Mouse (Mus musculus): ENCODE data around the gene Tcte1. TPM values are rescaled to one million over a fixed set of nuclear protein-coding genes. Genes with fewer than 3 reads are reported as not detected.
A peak's percentile ranks its signal among the peaks of the same experiment; 100 is the strongest.

Gene Tcte1
- polyA plus RNA-seq, 1 experiment from 2014 or later, result 1.4 TPM

- Histone ChIP-seq H3K27ac (no peak overlapping the region), H3K9me3 (no peaks in the 10 kb centered on the region), H3K4me3 (no peak overlapping the region), H3K9ac (no peak overlapping the region), H3K4me1 (no peaks in the 10 kb centered on the region), H3K27me3 (peaks cover 72% of the 10 kb centered on the region), H3K36me3 (no peaks in the 10 kb centered on the region), H3K4me2 (replicated peaks) (no peak overlapping the region)
- ATAC-seq (ENCODE audit: insufficient number of reproducible peaks, insufficient read depth, low FRiP score, low TSS enrichment), result no peak
- 56% methylated on average over 4 of the region's 4 CpGs for WGBS
Observed at GRCm38 (mm10) chr17:45538394-45538793, 15.2 kb downstream of the Tcte1 start.

- no peak for ATAC-seq (ENCODE audit: insufficient number of reproducible peaks, insufficient read depth, low FRiP score, low TSS enrichment)
- H3K27ac ChIP-seq, result no peak overlapping the region
- no peak overlapping the region for H3K4me3 ChIP-seq
- no peak overlapping the region for H3K4me2 ChIP-seq (replicated peaks)
- H3K4me1 ChIP-seq, result peaks cover 7% of the 10 kb centered on the region
- H3K9me3 ChIP-seq, result no peaks in the 10 kb centered on the region
- 79% methylated on average over 21 of the region's 21 CpGs for WGBS
- no peaks in the 10 kb centered on the region; the same call in 1 of the 2 replicates for H3K36me3 ChIP-seq
- H3K9ac ChIP-seq, result no peak overlapping the region
- peaks cover 76% of the 10 kb centered on the region for H3K27me3 ChIP-seq
Observed at GRCm38 (mm10) chr17:45539664-45540063, 16.4 kb downstream of the Tcte1 start.

- no peak overlapping the region for H3K4me2 ChIP-seq (replicated peaks)
- H3K27me3 ChIP-seq, result peaks cover 80% of the 10 kb centered on the region
- ATAC-seq (ENCODE audit: insufficient number of reproducible peaks, insufficient read depth, low FRiP score, low TSS enrichment), result no peak
- H3K9ac ChIP-seq, result no peak overlapping the region
- H3K27ac ChIP-seq, result no peak overlapping the region
- H3K9me3 ChIP-seq, result no peaks in the 10 kb centered on the region
- WGBS, result 38% methylated on average over 6 of the region's 6 CpGs
- H3K4me1 ChIP-seq, result peaks cover 21% of the 10 kb centered on the region
- H3K4me3 ChIP-seq, result no peak overlapping the region
- peaks cover 8% of the 10 kb centered on the region for H3K36me3 ChIP-seq
Observed at GRCm38 (mm10) chr17:45542129-45542528, 18.9 kb downstream of the Tcte1 start.

DNA sequence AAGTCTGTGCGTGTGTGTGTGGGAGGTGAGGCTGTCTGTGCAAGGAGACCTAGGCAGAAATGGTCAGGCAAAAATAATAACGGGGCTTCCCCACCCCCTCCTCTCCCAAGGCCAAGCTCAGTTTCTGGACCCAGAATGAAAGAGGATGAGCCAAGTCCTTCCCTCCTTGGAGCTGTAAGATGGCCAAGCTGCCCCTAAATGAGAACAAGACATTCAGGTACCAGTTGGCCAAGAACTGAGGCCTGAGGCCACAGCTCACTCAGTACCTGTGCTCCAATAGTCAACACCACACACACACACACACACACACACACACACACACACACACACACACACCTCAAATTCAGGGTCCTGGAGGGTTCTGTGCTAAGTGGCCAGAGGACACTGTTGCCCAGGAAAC lies 19.5 kb downstream of the Tcte1 start:
- Histone ChIP-seq H3K36me3 (peaks cover 8% of the 10 kb centered on the region), H3K4me2 (replicated peaks) (no peak overlapping the region), H3K4me3 (no peak overlapping the region), H3K27me3 (peaks cover 86% of the 10 kb centered on the region), H3K27ac (no peak overlapping the region), H3K9me3 (no peaks in the 10 kb centered on the region), H3K4me1 (peaks cover 21% of the 10 kb centered on the region), H3K9ac (no peak overlapping the region)
- 73% methylated on average over 2 of the region's 2 CpGs for WGBS
- no peak for ATAC-seq (ENCODE audit: insufficient number of reproducible peaks, insufficient read depth, low FRiP score, low TSS enrichment)

- Histone ChIP-seq H3K36me3 (peaks cover 8% of the 10 kb centered on the region), H3K9ac (no peak overlapping the region), H3K4me2 (replicated peaks) (no peak overlapping the region), H3K4me3 (no peak overlapping the region), H3K27ac (no peak overlapping the region), H3K9me3 (no peaks in the 10 kb centered on the region), H3K27me3 (peaks cover 90% of the 10 kb centered on the region), H3K4me1 (peaks cover 21% of the 10 kb centered on the region)
- 19% methylated on average over 1 of the region's 1 CpGs for WGBS
- ATAC-seq (ENCODE audit: insufficient number of reproducible peaks, insufficient read depth, low FRiP score, low TSS enrichment), result no peak
Observed at GRCm38 (mm10) chr17:45543115-45543514, 19.9 kb downstream of the Tcte1 start.

DNA sequence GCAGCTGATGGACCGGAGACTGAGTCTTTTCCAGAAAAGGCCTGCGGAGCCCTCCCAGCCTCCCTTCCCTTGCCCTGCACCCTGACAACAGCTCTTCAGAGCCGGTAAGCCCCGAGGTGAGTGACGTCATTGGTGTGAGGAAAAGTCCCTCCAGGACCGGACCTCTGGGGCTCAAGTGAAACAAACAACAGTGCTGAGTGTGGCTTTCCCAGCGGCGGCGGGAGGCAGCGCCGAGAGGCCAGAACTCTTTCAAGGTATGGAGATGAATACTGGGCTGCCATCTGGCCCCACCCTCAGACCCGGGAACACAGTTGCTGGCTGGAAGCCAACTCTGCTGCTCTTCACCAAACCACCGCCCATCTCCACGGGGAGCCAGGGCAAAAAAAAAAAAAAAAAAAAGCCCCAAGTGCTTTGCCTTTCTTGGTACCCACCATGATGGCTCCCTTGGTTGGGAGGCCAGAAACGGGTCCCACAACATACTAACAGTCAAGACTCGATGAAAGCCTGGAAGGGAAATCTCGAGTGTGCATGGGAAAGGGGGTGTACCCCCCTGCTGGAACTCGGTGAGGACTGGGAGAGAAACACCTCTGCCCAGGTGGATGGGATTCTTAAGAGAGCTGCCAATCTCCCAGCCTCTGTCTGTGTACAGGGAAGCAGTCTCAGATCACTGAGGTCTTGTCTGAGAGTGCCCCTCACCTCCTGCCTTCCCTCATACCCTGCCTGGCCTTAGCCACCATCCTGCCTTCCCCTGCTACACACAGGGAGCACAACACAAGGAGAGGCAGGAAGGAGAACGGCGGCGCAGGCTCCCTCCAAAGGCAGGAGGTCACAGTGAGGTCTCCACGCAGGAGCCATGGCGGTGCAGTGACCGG lies 21.0 kb downstream of the Tcte1 start:
- Histone ChIP-seq H3K27me3 (peaks cover 85% of the 10 kb centered on the region), H3K9ac (0 out of 2 replicates have a peak overlapping the region, but pooled peaks have one; percentile 24), H3K4me2 (replicated peaks) (peak overlapping the region; percentile 33), H3K4me3 (peak overlapping the region; percentile 19), H3K27ac (no peak overlapping the region), H3K36me3 (peaks cover 8% of the 10 kb centered on the region), H3K9me3 (no peaks in the 10 kb centered on the region), H3K4me1 (peaks cover 29% of the 10 kb centered on the region)
- no peak for ATAC-seq (ENCODE audit: insufficient number of reproducible peaks, insufficient read depth, low FRiP score, low TSS enrichment)
- WGBS, result 6% methylated on average over 24 of the region's 24 CpGs

- Histone ChIP-seq H3K9me3 (no peaks in the 10 kb centered on the region), H3K4me1 (peaks cover 29% of the 10 kb centered on the region), H3K4me2 (replicated peaks) (peak overlapping the region; percentile 33), H3K36me3 (peaks cover 8% of the 10 kb centered on the region), H3K4me3 (peak overlapping the region; percentile 19), H3K27ac (no peak overlapping the region), H3K9ac (0 out of 2 replicates have a peak overlapping the region, but pooled peaks have one; percentile 24), H3K27me3 (peaks cover 79% of the 10 kb centered on the region)
- 10% methylated on average over 46 of the region's 46 CpGs for WGBS
- no peak for ATAC-seq (ENCODE audit: insufficient number of reproducible peaks, insufficient read depth, low FRiP score, low TSS enrichment)
Observed at GRCm38 (mm10) chr17:45544873-45545277, 21.6 kb downstream of the Tcte1 start.

DNA sequence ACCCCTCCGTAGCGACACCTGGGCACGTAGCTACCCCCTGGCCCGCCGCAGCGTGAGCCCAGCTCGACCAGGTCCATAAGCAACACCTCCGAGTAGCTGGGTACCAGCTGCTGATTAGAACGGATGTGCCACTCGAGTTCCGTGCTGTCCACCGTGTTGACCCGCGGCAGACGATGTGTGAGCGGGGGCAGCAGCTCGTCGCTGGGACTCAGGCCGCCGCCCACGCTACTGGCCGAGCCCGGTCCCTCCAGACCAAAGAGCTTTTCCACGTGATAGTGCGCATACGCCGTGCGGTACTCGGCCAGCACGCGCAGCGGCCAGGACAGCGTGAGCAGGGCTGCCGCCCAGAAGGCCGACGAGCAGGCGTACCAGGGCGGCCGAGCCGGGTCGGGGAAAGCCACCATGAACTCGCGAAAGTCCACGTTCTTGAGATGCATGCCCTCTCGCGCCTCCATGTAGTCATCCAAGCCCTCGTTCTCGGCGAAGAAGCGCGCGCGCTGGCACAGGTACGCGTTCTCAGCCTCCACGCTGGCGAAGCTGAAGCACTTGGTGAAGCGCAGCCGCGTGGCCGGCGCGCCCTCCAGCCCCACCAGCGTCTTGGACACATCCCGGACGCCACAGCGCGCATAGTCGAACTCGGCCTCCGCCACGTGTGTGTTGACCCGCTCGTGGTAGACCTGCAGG lies 22.2 kb downstream of the Tcte1 start:
- Histone ChIP-seq H3K4me2 (replicated peaks) (peak overlapping the region; percentile 33), H3K9me3 (no peaks in the 10 kb centered on the region), H3K27ac (no peak overlapping the region), H3K27me3 (peaks cover 74% of the 10 kb centered on the region), H3K9ac (peak overlapping the region; percentile 24; the same call in 1 of the 2 replicates), H3K36me3 (peaks cover 8% of the 10 kb centered on the region), H3K4me1 (peaks cover 34% of the 10 kb centered on the region), H3K4me3 (peak overlapping the region; percentile 19)
- no peak for ATAC-seq (ENCODE audit: insufficient number of reproducible peaks, insufficient read depth, low FRiP score, low TSS enrichment)
- 8% methylated on average over 74 of the region's 74 CpGs for WGBS

- Histone ChIP-seq H3K4me1 (peaks cover 34% of the 10 kb centered on the region), H3K27me3 (peaks cover 65% of the 10 kb centered on the region), H3K27ac (no peak overlapping the region), H3K9me3 (no peaks in the 10 kb centered on the region), H3K4me3 (0 out of 2 replicates have a peak overlapping the region, but pooled peaks have one; percentile 6), H3K4me2 (replicated peaks) (no peak overlapping the region), H3K9ac (no peak overlapping the region), H3K36me3 (peaks cover 8% of the 10 kb centered on the region)
- ATAC-seq (ENCODE audit: insufficient number of reproducible peaks, insufficient read depth, low FRiP score, low TSS enrichment), result no peak
- WGBS, result 66% methylated on average over 16 of the region's 16 CpGs
Observed at GRCm38 (mm10) chr17:45546941-45547340, 23.7 kb downstream of the Tcte1 start.

- Histone ChIP-seq H3K9ac (no peak overlapping the region), H3K27me3 (peaks cover 59% of the 10 kb centered on the region), H3K4me3 (peak overlapping the region; percentile 79; the same call in 1 of the 2 replicates), H3K9me3 (no peaks in the 10 kb centered on the region), H3K4me1 (peaks cover 34% of the 10 kb centered on the region), H3K4me2 (replicated peaks) (peak overlapping the region; percentile 72), H3K36me3 (peaks cover 8% of the 10 kb centered on the region), H3K27ac (no peak overlapping the region)
- 79% methylated on average over 5 of the region's 5 CpGs for WGBS
- ATAC-seq (ENCODE audit: insufficient number of reproducible peaks, insufficient read depth, low FRiP score, low TSS enrichment), result no peak
Observed at GRCm38 (mm10) chr17:45547461-45548190, 24.4 kb downstream of the Tcte1 start.
